Mouse (Mus musculus): ENCODE measurements at regions not wholly inside any gene's neighbourhood (a gene's known extent, or its start where the extent isn't known, plus 50 kb on each side); places are given as distances from the start of the nearest gene placed in this dataset.

- Histone ChIP-seq H3K4me1 (peaks cover 6% of the 10 kb centered on the region; the same call in 1 of the 2 replicates), H3K27ac (no peak overlapping the region), H3K27me3 (replicated peaks) (no peaks in the 10 kb centered on the region), H3K4me2 (no peak overlapping the region), H3K9me3 (replicated peaks) (no peaks in the 10 kb centered on the region), H3K36me3 (no peaks in the 10 kb centered on the region), H3K9ac (no peak overlapping the region), H3K4me3 (no peak overlapping the region)
- no peak for ATAC-seq
- 65% methylated on average over 3 of the region's 3 CpGs for WGBS (ENCODE audit: insufficient replicate concordance)
These were observed 1455.4 kb downstream of the Gsdmc2 start for GRCm38 (mm10) chr15:62389431-62390105.

GRCm38 (mm10) chr15:62382233-62382632 lies 1459.4 kb upstream of the A1bg start:
- Histone ChIP-seq H3K4me2 (no peak overlapping the region), H3K27ac (no peak overlapping the region), H3K27me3 (replicated peaks) (no peaks in the 10 kb centered on the region), H3K4me1 (no peaks in the 10 kb centered on the region), H3K9ac (no peak overlapping the region), H3K9me3 (replicated peaks) (no peaks in the 10 kb centered on the region), H3K4me3 (no peak overlapping the region), H3K36me3 (no peaks in the 10 kb centered on the region)
- 66% methylated on average over 2 of the region's 2 CpGs for WGBS (ENCODE audit: insufficient replicate concordance)
- no peak for ATAC-seq

GRCm38 (mm10) chr15:62374641-62375040 lies 1451.8 kb upstream of the A1bg start:
- Histone ChIP-seq H3K4me2 (no peak overlapping the region), H3K27me3 (replicated peaks) (no peaks in the 10 kb centered on the region), H3K4me1 (no peaks in the 10 kb centered on the region), H3K36me3 (no peaks in the 10 kb centered on the region), H3K27ac (no peak overlapping the region), H3K4me3 (no peak overlapping the region), H3K9ac (no peak overlapping the region), H3K9me3 (replicated peaks) (no peaks in the 10 kb centered on the region)
- 62% methylated on average over 3 of the region's 3 CpGs for WGBS (ENCODE audit: insufficient replicate concordance)
- no peak for ATAC-seq

- Histone ChIP-seq H3K9ac (no peak overlapping the region), H3K4me3 (no peak overlapping the region)
- ATAC-seq: no peak
These were observed 1438.4 kb upstream of the A1bg start for GRCm38 (mm10) chr15:62361171-62361570.

GRCm38 (mm10) chr15:62358338-62359239 lies 1435.8 kb upstream of the A1bg start:
- H3K27me3 ChIP-seq (replicated peaks): no peaks in the 10 kb centered on the region
- ATAC-seq: no peak
- no peaks in the 10 kb centered on the region for H3K4me1 ChIP-seq
- H3K4me2 ChIP-seq: no peak overlapping the region
- 61% methylated on average over 8 of the region's 8 CpGs for WGBS (ENCODE audit: insufficient replicate concordance)
- H3K9ac ChIP-seq: no peak overlapping the region
- no peak overlapping the region for H3K27ac ChIP-seq
- H3K9me3 ChIP-seq (replicated peaks): no peaks in the 10 kb centered on the region
- H3K36me3 ChIP-seq: no peaks in the 10 kb centered on the region
- H3K4me3 ChIP-seq: no peak overlapping the region

More at GRCm38 (mm10) chr15:62361171-62361570, 1438.4 kb upstream of the A1bg start:
- H3K4me1 ChIP-seq: no peaks in the 10 kb centered on the region
- no peaks in the 10 kb centered on the region for H3K27me3 ChIP-seq (replicated peaks)
- H3K9me3 ChIP-seq (replicated peaks): no peaks in the 10 kb centered on the region
- H3K4me2 ChIP-seq: no peak overlapping the region
- H3K36me3 ChIP-seq: no peaks in the 10 kb centered on the region
- H3K27ac ChIP-seq: no peak overlapping the region

GRCm38 (mm10) chr15:62353786-62354185 lies 1431.0 kb upstream of the A1bg start:
- Histone ChIP-seq H3K4me2 (no peak overlapping the region), H3K27me3 (replicated peaks) (no peaks in the 10 kb centered on the region), H3K36me3 (no peaks in the 10 kb centered on the region), H3K9ac (no peak overlapping the region), H3K9me3 (replicated peaks) (no peaks in the 10 kb centered on the region), H3K4me1 (peaks cover 4% of the 10 kb centered on the region), H3K27ac (no peak overlapping the region), H3K4me3 (no peak overlapping the region)
- no peak for ATAC-seq
- 60% methylated on average over 4 of the region's 4 CpGs for WGBS (ENCODE audit: insufficient replicate concordance)

GRCm38 (mm10) chr15:62350862-62351757 lies 1428.3 kb upstream of the A1bg start:
- no peak overlapping the region for H3K4me3 ChIP-seq

GRCm38 (mm10) chr15:62349981-62350380 lies 1427.2 kb upstream of the A1bg start:
- H3K9me3 ChIP-seq (replicated peaks): no peaks in the 10 kb centered on the region
- H3K27ac ChIP-seq: no peak overlapping the region
- no peak for ATAC-seq
- H3K27me3 ChIP-seq (replicated peaks): no peaks in the 10 kb centered on the region
- H3K4me1 ChIP-seq: peaks cover 11% of the 10 kb centered on the region
- H3K36me3 ChIP-seq: no peaks in the 10 kb centered on the region
- H3K4me3 ChIP-seq: no peak overlapping the region
- H3K4me2 ChIP-seq: no peak overlapping the region
- WGBS (ENCODE audit: insufficient replicate concordance): 88% methylated on average over 3 of the region's 3 CpGs
- no peak overlapping the region for H3K9ac ChIP-seq

More at GRCm38 (mm10) chr15:62350862-62351757, 1428.3 kb upstream of the A1bg start:
- no peak overlapping the region for H3K9ac ChIP-seq
- H3K27ac ChIP-seq: no peak overlapping the region
- H3K36me3 ChIP-seq: no peaks in the 10 kb centered on the region
- ATAC-seq: no peak
- H3K27me3 ChIP-seq (replicated peaks): no peaks in the 10 kb centered on the region
- 60% methylated on average over 6 of the region's 6 CpGs for WGBS (ENCODE audit: insufficient replicate concordance)
- peaks cover 11% of the 10 kb centered on the region for H3K4me1 ChIP-seq
- no peak overlapping the region for H3K4me2 ChIP-seq
- no peaks in the 10 kb centered on the region for H3K9me3 ChIP-seq (replicated peaks)

- Histone ChIP-seq H3K27ac (no peak overlapping the region), H3K4me3 (no peak overlapping the region), H3K4me2 (no peak overlapping the region), H3K27me3 (replicated peaks) (no peaks in the 10 kb centered on the region), H3K4me1 (peaks cover 11% of the 10 kb centered on the region), H3K9me3 (replicated peaks) (no peaks in the 10 kb centered on the region), H3K9ac (no peak overlapping the region), H3K36me3 (no peaks in the 10 kb centered on the region)
- WGBS (ENCODE audit: insufficient replicate concordance): 49% methylated on average over 2 of the region's 2 CpGs
- no peak; the same call in 1 of the 2 replicates for ATAC-seq
These were observed 1426.1 kb upstream of the A1bg start for GRCm38 (mm10) chr15:62348956-62349355.

GRCm38 (mm10) chr15:62347697-62348096 lies 1424.9 kb upstream of the A1bg start:
- H3K4me1 ChIP-seq: peaks cover 11% of the 10 kb centered on the region
- 69% methylated on average over 2 of the region's 2 CpGs for WGBS (ENCODE audit: insufficient replicate concordance)

GRCm38 (mm10) chr15:62345893-62346292 lies 1423.1 kb upstream of the A1bg start:
- no peak overlapping the region for H3K9ac ChIP-seq
- H3K4me3 ChIP-seq: no peak overlapping the region
- ATAC-seq: peak; percentile 42; the same call in 1 of the 2 replicates
- peaks cover 11% of the 10 kb centered on the region for H3K4me1 ChIP-seq
- H3K9me3 ChIP-seq (replicated peaks): no peaks in the 10 kb centered on the region
- no peaks in the 10 kb centered on the region for H3K27me3 ChIP-seq (replicated peaks)
- no peaks in the 10 kb centered on the region for H3K36me3 ChIP-seq
- H3K27ac ChIP-seq: no peak overlapping the region
- H3K4me2 ChIP-seq: no peak overlapping the region
- 68% methylated on average over 5 of the region's 5 CpGs for WGBS (ENCODE audit: insufficient replicate concordance)

More at GRCm38 (mm10) chr15:62347697-62348096, 1424.9 kb upstream of the A1bg start:
- no peak for ATAC-seq
- no peaks in the 10 kb centered on the region for H3K9me3 ChIP-seq (replicated peaks)
- H3K36me3 ChIP-seq: no peaks in the 10 kb centered on the region
- no peak overlapping the region for H3K9ac ChIP-seq
- no peak overlapping the region for H3K4me3 ChIP-seq
- no peak overlapping the region for H3K4me2 ChIP-seq
- no peak overlapping the region for H3K27ac ChIP-seq
- no peaks in the 10 kb centered on the region for H3K27me3 ChIP-seq (replicated peaks)

Measured in liver, embryonic 12.5 days (tissue).